Mouse (Mus musculus) cerebellum, postnatal 14 days (tissue): ENCODE results near the gene Arl6.
A peak's percentile ranks its signal among the peaks of the same experiment; 100 is the strongest.

ENCODE experiments used
- DNase-seq, 2 experiments: peaks; one replicate each; pipeline ENCODE4 v3.0.0; 2021; ENCODE audit warnings: mixed read lengths in 2 of 2

Arl6 gene

GRCm38 (mm10) chr16:59639102-59639691 is at the start of gene Arl6:
TSS of gene Arl6 (minus strand) at chr16:59639391.
- DNase-seq = peak; percentile 96 to 98

- peak; percentile 18 to 40 for DNase-seq
Measured at GRCm38 (mm10) chr16:59685135-59685534, 45.9 kb upstream of the Arl6 start.

- DNase-seq = peak; percentile 88 to 90
Measured at GRCm38 (mm10) chr16:59683434-59683833, 44.2 kb upstream of the Arl6 start.

- DNase-seq = no peak
Measured at GRCm38 (mm10) chr16:59682216-59682891, 43.2 kb upstream of the Arl6 start.

- no peak for DNase-seq
Measured at GRCm38 (mm10) chr16:59666938-59667337, 27.7 kb upstream of the Arl6 start.

- DNase-seq = no peak
Measured at GRCm38 (mm10) chr16:59643766-59644165, 4.6 kb upstream of the Arl6 start.

- peak in 1 of 2 experiments; percentile 5 for DNase-seq
Measured at GRCm38 (mm10) chr16:59639985-59640384, 794 bp upstream of the Arl6 start.

GRCm38 (mm10) chr16:59634598-59634997 is 4.6 kb downstream of the Arl6 start:
- peak; percentile 36 to 46 for DNase-seq

- DNase-seq = no peak
Measured at GRCm38 (mm10) chr16:59621554-59621953, 17.6 kb downstream of the Arl6 start.

GRCm38 (mm10) chr16:59617167-59617566 is 22.0 kb downstream of the Arl6 start:
- DNase-seq = peak; percentile 58 to 62

GRCm38 (mm10) chr16:59615675-59616074 is 23.5 kb downstream of the Arl6 start:
- no peak for DNase-seq

GRCm38 (mm10) chr16:59610750-59611149 is 28.4 kb downstream of the Arl6 start:
- DNase-seq = no peak

- DNase-seq = peak; percentile 41
Measured at GRCm38 (mm10) chr16:59604078-59604781, 35.0 kb downstream of the Arl6 start.

- DNase-seq = peak; percentile 57 to 72
Measured at GRCm38 (mm10) chr16:59600311-59601251, 38.6 kb downstream of the Arl6 start, which contains the start of gene Crybg3. TSS of gene Crybg3 (minus strand) at chr16:59600979.

- DNase-seq = no peak
Measured at GRCm38 (mm10) chr16:59599411-59600265, 39.6 kb downstream of the Arl6 start.

GRCm38 (mm10) chr16:59598997-59599396 is 40.2 kb downstream of the Arl6 start:
- no peak for DNase-seq

- DNase-seq = no peak
Measured at GRCm38 (mm10) chr16:59597256-59597655, 41.9 kb downstream of the Arl6 start.

GRCm38 (mm10) chr16:59594714-59595113 is 44.5 kb downstream of the Arl6 start:
- DNase-seq = no peak

- DNase-seq = no peak
Measured at GRCm38 (mm10) chr16:59590790-59591189, 48.4 kb downstream of the Arl6 start.

- no peak for DNase-seq
Measured at GRCm38 (mm10) chr16:59588351-59589025, 50.7 kb downstream of the Arl6 start.

GRCm38 (mm10) chr16:59587816-59588215 is 51.4 kb downstream of the Arl6 start:
- DNase-seq = no peak
